Mouse (Mus musculus): ENCODE data around the gene Esyt3. TPM values are rescaled to one million over a fixed set of nuclear protein-coding genes. Genes with fewer than 3 reads are reported as not detected.

The Esyt3 gene
- polyA plus RNA-seq, 1 experiment from 2014 or later, result 0.42 TPM

DNA sequence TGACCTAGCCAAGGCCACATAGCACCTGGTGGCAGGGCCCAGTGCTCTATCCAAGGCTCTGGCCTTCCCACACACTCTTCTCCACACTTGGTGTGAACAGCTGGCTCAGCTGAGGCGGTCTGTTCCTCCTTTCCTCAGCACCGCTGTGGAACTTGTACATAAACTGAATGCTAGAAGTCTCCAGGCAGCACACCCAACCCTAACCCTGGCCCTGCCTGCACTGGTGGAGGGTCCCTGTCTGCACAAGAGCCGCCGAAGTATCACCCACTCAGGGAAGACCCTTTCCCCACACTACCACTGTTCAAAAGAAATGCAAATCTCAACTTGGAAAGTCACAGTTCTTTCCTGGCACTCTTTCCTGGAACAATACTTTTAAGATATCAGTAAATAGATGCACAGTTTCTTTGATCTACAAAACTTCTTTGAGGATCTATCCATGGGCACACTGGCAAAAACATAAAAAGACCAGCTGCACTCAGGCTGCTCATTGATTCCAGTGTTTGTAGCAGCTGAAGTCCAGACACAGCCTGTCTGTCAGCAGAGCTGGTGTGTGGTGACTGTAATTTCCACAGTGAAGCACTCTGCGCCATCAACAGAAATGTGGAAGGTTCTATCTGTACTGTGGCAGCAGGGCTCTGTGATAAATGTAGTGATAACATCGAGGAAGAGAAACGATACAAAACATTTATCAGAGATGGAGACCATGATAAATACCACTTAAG, 33.0 kb downstream of the Esyt3 start:
- DNase-seq (ENCODE audit: low spot score) (no peak), ATAC-seq (replicated peaks; ENCODE audit: low FRiP score, low read depth) (no peak)
- Histone ChIP-seq H3K9ac (ENCODE audit: low read depth, low read length) (no peak overlapping the region), H3K27me3 (ENCODE audit: insufficient read depth, low read length) (no peaks in the 10 kb centered on the region), H3K4me3 (replicated peaks; ENCODE audit: low read depth, low read length) (no peak overlapping the region), H3K4me1 (replicated peaks; ENCODE audit: insufficient read depth, low read length) (no peaks in the 10 kb centered on the region), H3K36me3 (ENCODE audit: insufficient read depth, low read length) (no peaks in the 10 kb centered on the region), H3K4me2 (ENCODE audit: low read length) (no peak overlapping the region), H3K9me3 (replicated peaks; ENCODE audit: low read length) (no peaks in the 10 kb centered on the region), H3K27ac (no peak overlapping the region)
- 84% methylated on average over 7 of the region's 7 CpGs for WGBS
- TF ChIP-seq CTCF (IDR thresholded peaks at IDR 0.05; ENCODE audit: low read depth), result no peak

DNA sequence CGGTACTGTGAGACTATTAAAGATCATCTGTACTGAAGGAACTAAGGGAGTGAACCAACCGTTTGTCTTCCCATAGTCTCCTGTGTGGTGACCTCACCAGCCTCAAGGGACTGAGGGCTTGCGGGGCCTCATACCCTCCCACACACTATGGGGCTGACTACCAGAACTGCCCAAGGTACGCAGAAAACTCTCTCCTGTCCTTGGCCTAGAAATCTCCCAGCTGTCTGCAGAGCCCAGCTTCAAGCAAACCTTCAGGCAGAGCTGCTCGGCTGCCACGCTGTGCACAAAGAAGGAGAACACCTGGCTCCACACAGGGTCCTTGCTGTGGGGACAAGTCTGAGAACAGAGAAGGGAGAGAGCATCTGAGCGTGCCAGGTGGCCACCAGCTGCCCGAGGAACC, 38.4 kb downstream of the Esyt3 start:
- no peaks in the 10 kb centered on the region for H3K27me3 ChIP-seq (ENCODE audit: insufficient read depth, low read length)
- WGBS, result 29% methylated on average over 8 of the region's 8 CpGs
- no peak; the same call in 1 of the 2 replicates for ATAC-seq (replicated peaks; ENCODE audit: low FRiP score, low read depth)
- no peaks in the 10 kb centered on the region for H3K9me3 ChIP-seq (replicated peaks; ENCODE audit: low read length)
- no peaks in the 10 kb centered on the region for H3K36me3 ChIP-seq (ENCODE audit: insufficient read depth, low read length)
- DNase-seq (ENCODE audit: low spot score), result peak; percentile 6
- no peak overlapping the region for H3K9ac ChIP-seq (ENCODE audit: low read depth, low read length)
- H3K4me3 ChIP-seq (replicated peaks; ENCODE audit: low read depth, low read length), result no peak overlapping the region
- no peak overlapping the region for H3K4me2 ChIP-seq (ENCODE audit: low read length)
- H3K4me1 ChIP-seq (replicated peaks; ENCODE audit: insufficient read depth, low read length), result no peaks in the 10 kb centered on the region
- no peak for TF ChIP-seq CTCF (IDR thresholded peaks at IDR 0.05; ENCODE audit: low read depth)
- H3K27ac ChIP-seq, result no peak overlapping the region

DNA sequence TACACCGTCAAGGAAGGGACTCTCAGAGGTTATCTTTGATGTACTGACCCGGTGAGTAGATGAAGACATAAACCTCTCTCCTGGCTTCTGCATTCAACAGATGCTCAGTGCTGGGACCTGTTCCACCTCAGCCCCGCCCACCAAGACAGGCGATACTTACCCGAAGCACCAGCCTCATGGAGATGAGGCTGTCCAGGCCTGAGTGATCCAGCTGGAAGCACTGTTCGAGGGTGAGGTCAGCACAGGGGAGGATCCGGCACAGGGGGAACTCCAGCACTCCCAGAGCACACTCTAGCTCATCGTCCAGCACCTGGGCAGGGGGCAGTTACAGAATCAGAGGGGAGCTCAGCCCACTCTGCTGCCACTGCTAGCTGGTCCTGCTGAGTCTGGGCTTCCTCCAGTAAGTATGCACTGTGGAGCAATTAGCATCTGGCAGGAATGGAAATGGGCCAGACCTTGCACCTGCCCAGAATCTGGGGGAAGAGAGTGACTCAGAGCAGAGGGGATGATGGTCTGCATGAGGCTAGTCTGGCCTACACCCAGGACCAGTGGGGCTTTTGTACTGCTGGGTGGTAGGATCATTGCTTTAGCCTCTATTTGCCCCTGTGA, 38.9 kb downstream of the Esyt3 start:
- no peak overlapping the region for H3K9ac ChIP-seq (ENCODE audit: low read depth, low read length)
- H3K4me2 ChIP-seq (ENCODE audit: low read length), result no peak overlapping the region
- no peak for TF ChIP-seq CTCF (IDR thresholded peaks at IDR 0.05; ENCODE audit: low read depth)
- H3K4me1 ChIP-seq (replicated peaks; ENCODE audit: insufficient read depth, low read length), result no peaks in the 10 kb centered on the region
- DNase-seq (ENCODE audit: low spot score) (no peak), ATAC-seq (replicated peaks; ENCODE audit: low FRiP score, low read depth) (peak; percentile 44; the same call in 1 of the 2 replicates)
- H3K27me3 ChIP-seq (ENCODE audit: insufficient read depth, low read length), result no peaks in the 10 kb centered on the region
- no peaks in the 10 kb centered on the region for H3K36me3 ChIP-seq (ENCODE audit: insufficient read depth, low read length)
- 43% methylated on average over 8 of the region's 8 CpGs for WGBS
- H3K27ac ChIP-seq, result no peak overlapping the region
- no peak overlapping the region for H3K4me3 ChIP-seq (replicated peaks; ENCODE audit: low read depth, low read length)
- H3K9me3 ChIP-seq (replicated peaks; ENCODE audit: low read length), result no peaks in the 10 kb centered on the region

DNA sequence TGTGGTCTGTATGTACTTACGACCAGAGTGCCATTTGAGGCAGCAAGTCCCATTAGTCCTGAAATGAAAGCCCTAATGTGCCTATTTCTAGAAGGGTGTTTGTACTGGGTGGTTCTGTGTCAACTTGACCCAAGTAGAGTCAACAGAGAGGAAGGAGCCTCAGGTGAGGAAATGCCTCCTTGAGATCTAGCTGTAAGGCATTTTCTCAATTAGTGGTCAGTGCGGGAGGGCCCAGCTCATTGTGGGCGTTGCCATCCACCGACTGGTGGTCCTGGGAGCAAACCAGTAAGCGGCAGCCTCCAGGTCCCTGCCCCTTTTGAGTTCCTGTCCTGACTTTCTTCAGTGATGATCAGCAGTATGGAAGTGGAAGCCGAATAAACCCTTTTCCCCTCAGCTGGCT, 52.1 kb downstream of the Esyt3 start:
- DNase-seq (ENCODE audit: low spot score) (no peak), ATAC-seq (replicated peaks; ENCODE audit: low FRiP score, low read depth) (no peak)
- H3K36me3 ChIP-seq (ENCODE audit: insufficient read depth, low read length), result no peaks in the 10 kb centered on the region

DNA sequence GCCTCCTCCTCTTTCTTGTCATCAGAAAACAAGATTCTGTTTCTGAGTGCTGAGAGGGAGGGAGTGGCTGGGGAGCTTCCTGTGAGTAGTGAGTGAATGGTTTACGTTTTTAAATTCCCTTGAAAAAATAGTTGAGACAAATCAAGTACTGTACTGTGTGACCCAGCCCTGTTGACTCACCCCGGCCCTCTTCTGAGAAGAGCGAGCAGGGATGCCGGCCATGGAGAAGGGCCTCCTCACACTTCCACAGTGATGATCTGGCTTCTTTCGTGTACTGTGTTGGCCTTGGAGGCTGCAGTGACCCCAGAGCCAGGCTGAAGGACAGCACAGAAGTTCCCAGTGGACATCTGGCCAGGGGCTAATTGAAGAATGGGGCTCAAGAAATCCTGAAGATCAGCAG, 54.1 kb downstream of the Esyt3 start:
- TF ChIP-seq CTCF (IDR thresholded peaks at IDR 0.05; ENCODE audit: low read depth), result no peak
- Histone ChIP-seq H3K9me3 (replicated peaks; ENCODE audit: low read length) (no peaks in the 10 kb centered on the region), H3K4me1 (replicated peaks; ENCODE audit: insufficient read depth, low read length) (no peaks in the 10 kb centered on the region), H3K27ac (no peak overlapping the region), H3K36me3 (ENCODE audit: insufficient read depth, low read length) (no peaks in the 10 kb centered on the region), H3K9ac (ENCODE audit: low read depth, low read length) (no peak overlapping the region), H3K27me3 (ENCODE audit: insufficient read depth, low read length) (no peaks in the 10 kb centered on the region), H3K4me3 (replicated peaks; ENCODE audit: low read depth, low read length) (no peak overlapping the region), H3K4me2 (ENCODE audit: low read length) (no peak overlapping the region)
- ATAC-seq (replicated peaks; ENCODE audit: low FRiP score, low read depth) (no peak), DNase-seq (ENCODE audit: low spot score) (no peak)
- 72% methylated on average over 5 of the region's 5 CpGs for WGBS

More for the DNA sequence above, 52.1 kb downstream of the Esyt3 start:
- Histone ChIP-seq H3K9me3 (replicated peaks; ENCODE audit: low read length) (no peaks in the 10 kb centered on the region), H3K4me2 (ENCODE audit: low read length) (no peak overlapping the region), H3K4me3 (replicated peaks; ENCODE audit: low read depth, low read length) (no peak overlapping the region), H3K27ac (no peak overlapping the region), H3K9ac (ENCODE audit: low read depth, low read length) (no peak overlapping the region), H3K27me3 (ENCODE audit: insufficient read depth, low read length) (no peaks in the 10 kb centered on the region), H3K4me1 (replicated peaks; ENCODE audit: insufficient read depth, low read length) (no peaks in the 10 kb centered on the region)
- WGBS, result 84% methylated on average over 6 of the region's 6 CpGs
- TF ChIP-seq CTCF (IDR thresholded peaks at IDR 0.05; ENCODE audit: low read depth), result no peak

Other genes starting within 250 kb of the Esyt3 start
- 1.3 and 1.9 TPM in 2 replicates for gene Pik3cb, start 217.9 kb downstream of the Esyt3 start, polyA plus RNA-seq (2015; fragmentation: Nextera tagmentation; extraction: Ambion mirVana)
- not detected in 2 replicates for gene Faiml, start 121.3 kb downstream of the Esyt3 start, polyA plus RNA-seq (2015; fragmentation: Nextera tagmentation; extraction: Ambion mirVana)
- gene Cep70, start 115.2 kb downstream of the Esyt3 start, polyA plus RNA-seq (2015; fragmentation: Nextera tagmentation; extraction: Ambion mirVana), result 21.9 and 22.1 TPM in 2 replicates
- 19.4 and 19.6 TPM in 2 replicates for gene Mras, start 78.8 kb upstream of the Esyt3 start, polyA plus RNA-seq (2015; fragmentation: Nextera tagmentation; extraction: Ambion mirVana)
- 0.11 TPM in 1 of 2 replicates, not detected in the other for gene Nme9, start 92.9 kb upstream of the Esyt3 start, polyA plus RNA-seq (2015; fragmentation: Nextera tagmentation; extraction: Ambion mirVana)
- 15.8 and 18.9 TPM in 2 replicates for gene Armc8, start 210.3 kb upstream of the Esyt3 start, polyA plus RNA-seq (2015; fragmentation: Nextera tagmentation; extraction: Ambion mirVana)
- gene Dbr1, start 217.2 kb upstream of the Esyt3 start, polyA plus RNA-seq (2015; fragmentation: Nextera tagmentation; extraction: Ambion mirVana), result 17.0 and 21.2 TPM in 2 replicates